Mouse (Mus musculus) liver, embryonic 12.5 days (tissue): Measurements from ENCODE around the gene Homer3. TPM values are rescaled to one million over a fixed set of nuclear protein-coding genes. Genes with fewer than 3 reads are reported as not detected.

Source experiments
- ATAC-seq: fragments of 200-750 bp; cut with Nextera tagmentation; 2 replicates; pipeline ENCODE4 v1.8.0; 2017; ENCODE audit warnings: moderate number of reproducible peaks, mild to moderate bottlenecking, moderate library complexity
- H3K27ac ChIP-seq: fragments of 300-500 bp; sonication (generic); 2 replicates; pipeline ENCODE4 v1.5.1; 2016; ENCODE audit warnings: mild to moderate bottlenecking
- H3K27me3 ChIP-seq: fragments of 300-500 bp; sonication (generic); replicated peaks from 2 replicates; pipeline ENCODE4 v1.6.1; 2016; ENCODE audit warnings: mild to moderate bottlenecking, moderate library complexity
- H3K36me3 ChIP-seq: fragments of 300-500 bp; sonication (generic); 2 replicates; pipeline ENCODE4 v1.6.1; 2016; ENCODE audit warnings: mild to moderate bottlenecking, moderate library complexity
- H3K4me1 ChIP-seq: fragments of 300-500 bp; sonication (generic); 2 replicates; pipeline ENCODE4 v1.6.1; 2016
- H3K4me2 ChIP-seq: fragments of 300-500 bp; sonication (generic); 2 replicates; pipeline ENCODE4 v1.6.1; 2016; ENCODE audit warnings: mild to moderate bottlenecking, moderate library complexity
- H3K4me3 ChIP-seq: fragments of 300-500 bp; sonication (generic); 2 replicates; pipeline ENCODE4 v1.5.1; 2016; ENCODE audit warnings: mild to moderate bottlenecking, moderate library complexity
- H3K9ac ChIP-seq: fragments of 300-500 bp; sonication (generic); 2 replicates; pipeline ENCODE4 v1.6.1; 2016; ENCODE audit warnings: mild to moderate bottlenecking, moderate library complexity
- H3K9me3 ChIP-seq: fragments of 300-500 bp; sonication (generic); replicated peaks from 2 replicates; pipeline ENCODE4 v1.6.1; 2016; ENCODE audit warnings: mild to moderate bottlenecking, moderate library complexity
- WGBS: fragments of 180-500 bp; shearing (Covaris S2); methylation state at CpG from one replicate; pipeline ENCODE4 v1.1.7; 2016; ENCODE audit not compliant: insufficient replicate concordance; 5-methylcytosine and 5-hydroxymethylcytosine counted together
- polyA plus RNA-seq: library from polyadenylated mRNA; unstranded; fragments of >200 nt; fragmentation: Nextera tagmentation; extraction: Ambion mirVana; gene quantifications from 2 replicates; pipeline ENCODE4 v1.2.1, GENCODE M21; 2016

The Homer3 gene
- polyA plus RNA-seq, 1 experiment from 2014 or later = 19.6 TPM

DNA sequence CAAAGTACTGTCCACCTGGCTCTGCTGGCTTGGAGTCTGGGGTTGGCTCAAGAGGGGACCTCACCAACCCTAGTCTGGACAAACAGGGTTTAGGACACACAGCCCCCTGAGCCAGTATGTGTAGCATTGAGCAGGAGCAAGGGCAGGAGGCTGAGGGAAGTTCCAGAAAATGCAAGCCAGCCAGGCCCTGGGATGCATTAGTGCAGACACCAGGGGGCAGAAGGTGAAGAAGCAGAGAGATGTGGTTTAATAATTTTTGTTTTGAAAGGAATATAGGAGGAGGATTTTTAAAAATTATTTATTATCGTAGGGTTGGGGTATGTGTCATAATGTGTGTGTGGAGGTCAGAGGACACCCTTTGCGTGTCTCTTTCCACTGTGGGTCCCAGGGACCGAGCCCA, 41.1 kb downstream of the Homer3 start:
- Histone ChIP-seq H3K9ac (no peak overlapping the region), H3K27me3 (peaks cover 15% of the 10 kb centered on the region), H3K4me1 (peaks cover 22% of the 10 kb centered on the region), H3K27ac (no peak overlapping the region), H3K4me3 (no peak overlapping the region), H3K9me3 (no peaks in the 10 kb centered on the region), H3K36me3 (no peaks in the 10 kb centered on the region), H3K4me2 (no peak overlapping the region)
- no peak for ATAC-seq
- WGBS = 78% methylated on average over 3 of the region's 3 CpGs

DNA sequence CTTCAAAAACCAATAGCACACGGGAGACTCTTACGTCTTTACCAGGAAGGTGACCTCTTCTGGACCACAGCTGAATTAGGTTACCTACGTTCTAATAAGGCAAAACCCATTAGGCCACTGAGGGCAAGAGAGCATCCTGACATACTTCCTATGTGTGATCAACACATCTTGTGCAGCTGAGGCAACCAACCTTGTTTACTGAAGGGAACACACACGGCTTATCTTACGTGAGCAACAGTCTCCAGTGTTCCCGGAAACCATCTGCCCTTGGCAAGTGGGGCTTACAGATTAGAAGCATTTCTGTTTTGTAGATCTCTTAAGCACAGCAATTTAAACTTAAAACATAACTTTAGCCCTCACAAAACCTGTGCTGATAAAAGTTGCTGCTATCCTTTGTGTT, 44.9 kb downstream of the Homer3 start:
- Histone ChIP-seq H3K4me1 (peaks cover 57% of the 10 kb centered on the region), H3K4me2 (peak overlapping the region; percentile 19), H3K9me3 (no peaks in the 10 kb centered on the region), H3K9ac (peak overlapping the region; percentile 40), H3K27me3 (peaks cover 23% of the 10 kb centered on the region), H3K36me3 (peaks cover 21% of the 10 kb centered on the region), H3K4me3 (no peak overlapping the region), H3K27ac (peak overlapping the region; percentile 92)
- WGBS = 60% methylated on average over 6 of the region's 6 CpGs
- ATAC-seq = peak; percentile 81

DNA sequence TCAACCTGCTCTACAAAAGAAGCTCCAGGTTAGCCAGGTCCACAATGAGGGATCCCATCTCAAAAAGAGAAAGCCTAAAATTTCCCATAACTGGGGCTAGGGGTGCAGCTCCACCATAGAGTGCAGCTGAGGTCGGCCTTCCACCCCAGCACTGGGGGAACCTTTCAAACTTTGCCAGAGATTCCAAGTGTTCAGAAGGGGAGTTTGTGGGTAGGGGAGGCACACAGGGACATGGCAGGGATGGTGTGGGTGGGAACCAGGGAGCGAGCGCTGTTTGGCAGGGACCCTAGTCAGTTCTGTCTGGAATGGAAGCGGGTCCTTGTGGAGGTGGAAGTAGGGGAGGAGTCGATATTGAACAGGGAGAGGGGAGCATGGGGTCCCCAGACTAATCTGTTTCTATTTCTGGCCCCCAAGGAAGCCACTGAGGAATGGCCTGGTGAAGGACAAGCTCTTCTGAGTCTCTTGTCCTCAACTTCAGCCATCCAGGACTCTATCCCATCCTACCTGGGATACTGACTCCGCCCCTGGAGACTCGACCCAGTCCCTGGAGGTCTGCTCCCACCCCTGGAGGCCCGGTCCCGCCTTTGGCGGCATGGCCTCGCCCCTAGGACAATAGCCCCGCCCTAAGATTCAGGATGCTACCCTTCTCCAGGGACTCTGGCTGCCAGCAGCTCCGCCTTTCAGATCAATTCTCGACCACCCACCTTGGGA, 46.7 kb downstream of the Homer3 start, which contains the start of gene Gdf1:
Gene Gdf1, plus strand, starts transcription at position 694 of the 711 bp plus-strand sequence.
- Histone ChIP-seq H3K27me3 (peaks cover 18% of the 10 kb centered on the region), H3K36me3 (peaks cover 39% of the 10 kb centered on the region), H3K9me3 (no peaks in the 10 kb centered on the region), H3K27ac (peak within 1 kb of the TSS; percentile 92), H3K4me3 (peak within 1 kb of the TSS; percentile 1; the same call in 1 of the 2 replicates), H3K4me2 (peak within 1 kb of the TSS; percentile 43), H3K9ac (no peak within 1 kb of the TSS; the same call in 1 of the 2 replicates), H3K4me1 (peaks cover 58% of the 10 kb centered on the region)
- no peak for ATAC-seq
- WGBS = 42% methylated on average over 14 of the region's 14 CpGs

DNA sequence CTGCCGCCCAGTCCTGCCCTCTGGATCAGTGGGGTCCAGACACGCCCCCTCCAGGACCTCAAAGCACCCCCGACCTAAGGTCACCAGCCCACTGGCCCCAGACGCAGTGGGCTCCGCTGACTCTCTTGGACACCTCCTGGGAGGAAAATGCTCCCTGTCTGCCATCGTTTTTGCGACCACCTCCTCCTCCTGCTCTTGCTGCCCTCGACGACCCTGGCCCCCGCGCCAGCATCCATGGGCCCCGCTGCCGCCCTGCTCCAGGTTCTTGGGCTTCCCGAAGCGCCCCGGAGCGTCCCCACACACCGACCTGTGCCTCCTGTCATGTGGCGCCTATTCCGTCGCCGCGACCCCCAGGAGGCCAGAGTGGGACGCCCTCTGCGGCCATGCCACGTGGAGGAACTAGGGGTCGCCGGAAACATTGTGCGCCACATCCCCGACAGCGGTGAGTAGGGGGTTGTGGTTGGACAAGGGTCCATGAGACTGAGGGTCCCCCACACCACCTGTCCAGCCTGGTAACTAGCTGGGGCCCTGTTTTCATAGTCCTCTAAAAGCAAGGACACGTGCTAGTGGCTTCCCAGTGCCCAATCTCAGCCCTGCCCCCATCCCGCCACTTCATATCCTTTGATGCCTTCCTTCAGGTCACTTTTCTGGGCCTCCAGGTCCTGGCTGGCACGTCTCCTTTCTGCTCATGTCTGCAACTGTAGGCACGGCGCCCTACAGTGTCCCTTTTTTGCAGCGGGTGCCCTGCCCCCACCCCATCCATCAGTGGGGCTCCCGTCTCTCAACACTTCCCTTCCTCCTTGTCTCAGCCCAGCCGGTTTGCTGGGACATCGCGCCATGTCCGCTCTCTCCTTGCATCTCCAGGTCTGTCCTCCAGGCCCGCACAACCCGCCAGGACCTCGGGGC, 47.5 kb downstream of the Homer3 start:
- Histone ChIP-seq H3K4me3 (peak overlapping the region; percentile 1; the same call in 1 of the 2 replicates), H3K36me3 (peaks cover 47% of the 10 kb centered on the region), H3K27me3 (peaks cover 18% of the 10 kb centered on the region), H3K4me1 (peaks cover 58% of the 10 kb centered on the region), H3K9ac (no peak overlapping the region; the same call in 1 of the 2 replicates), H3K27ac (no peak overlapping the region), H3K4me2 (peak overlapping the region; percentile 43), H3K9me3 (no peaks in the 10 kb centered on the region)
- peak; percentile 8; the same call in 1 of the 2 replicates for ATAC-seq
- 26% methylated on average over 45 of the region's 45 CpGs for WGBS

DNA sequence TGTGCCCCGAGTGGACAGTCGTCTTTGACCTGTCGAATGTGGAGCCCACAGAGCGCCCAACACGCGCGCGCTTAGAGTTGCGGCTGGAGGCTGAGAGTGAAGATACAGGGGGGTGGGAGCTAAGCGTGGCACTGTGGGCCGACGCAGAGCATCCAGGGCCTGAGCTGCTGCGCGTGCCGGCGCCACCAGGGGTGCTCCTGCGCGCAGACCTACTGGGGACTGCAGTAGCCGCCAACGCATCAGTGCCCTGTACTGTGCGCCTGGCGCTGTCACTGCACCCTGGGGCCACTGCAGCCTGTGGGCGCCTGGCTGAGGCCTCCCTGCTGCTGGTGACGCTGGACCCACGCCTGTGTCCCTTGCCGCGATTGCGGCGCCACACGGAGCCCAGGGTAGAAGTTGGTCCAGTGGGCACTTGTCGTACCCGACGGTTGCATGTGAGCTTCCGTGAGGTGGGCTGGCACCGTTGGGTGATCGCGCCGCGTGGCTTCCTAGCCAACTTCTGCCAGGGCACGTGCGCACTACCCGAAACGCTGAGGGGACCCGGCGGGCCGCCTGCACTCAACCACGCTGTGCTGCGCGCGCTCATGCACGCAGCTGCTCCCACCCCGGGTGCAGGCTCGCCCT, 48.2 kb downstream of the Homer3 start:
- 54% methylated on average over 53 of the region's 53 CpGs for WGBS
- H3K36me3 ChIP-seq = peaks cover 55% of the 10 kb centered on the region

DNA sequence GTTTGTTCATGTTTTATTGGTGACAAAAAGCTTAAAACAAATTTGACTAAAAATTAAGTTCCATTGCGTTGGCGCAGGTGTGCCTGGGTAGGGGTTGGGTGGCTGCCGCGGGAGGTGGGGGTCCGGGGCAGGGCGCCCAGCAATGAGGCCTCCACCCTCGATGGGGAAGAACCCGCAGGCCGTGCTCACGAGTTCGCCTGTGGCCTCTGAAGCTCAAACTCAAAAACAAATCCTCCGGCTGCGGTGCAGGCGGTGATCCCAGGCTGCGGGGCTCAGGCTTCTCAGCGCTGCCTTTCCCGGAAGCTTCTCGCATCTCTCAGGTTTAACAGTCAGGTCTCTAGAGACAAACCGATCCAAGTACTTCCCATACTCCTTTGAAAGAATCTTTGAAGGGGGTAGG, 48.9 kb downstream of the Homer3 start:
- Histone ChIP-seq H3K4me3 (0 out of 2 replicates have a peak overlapping the region, but pooled peaks have one; percentile 1), H3K36me3 (peaks cover 61% of the 10 kb centered on the region), H3K9me3 (no peaks in the 10 kb centered on the region), H3K27ac (no peak overlapping the region), H3K9ac (no peak overlapping the region), H3K4me1 (peaks cover 55% of the 10 kb centered on the region), H3K4me2 (no peak overlapping the region), H3K27me3 (peaks cover 18% of the 10 kb centered on the region)
- ATAC-seq = no peak
- WGBS = 90% methylated on average over 19 of the region's 19 CpGs

More for the DNA sequence above, 48.2 kb downstream of the Homer3 start:
- ATAC-seq = peak; percentile 48
- H3K4me1 ChIP-seq = peaks cover 55% of the 10 kb centered on the region
- H3K27ac ChIP-seq = no peak overlapping the region
- peak overlapping the region; percentile 1; the same call in 1 of the 2 replicates for H3K4me3 ChIP-seq
- no peak overlapping the region for H3K9ac ChIP-seq
- H3K4me2 ChIP-seq = peak overlapping the region; percentile 43
- H3K27me3 ChIP-seq = peaks cover 18% of the 10 kb centered on the region
- H3K9me3 ChIP-seq = no peaks in the 10 kb centered on the region

DNA sequence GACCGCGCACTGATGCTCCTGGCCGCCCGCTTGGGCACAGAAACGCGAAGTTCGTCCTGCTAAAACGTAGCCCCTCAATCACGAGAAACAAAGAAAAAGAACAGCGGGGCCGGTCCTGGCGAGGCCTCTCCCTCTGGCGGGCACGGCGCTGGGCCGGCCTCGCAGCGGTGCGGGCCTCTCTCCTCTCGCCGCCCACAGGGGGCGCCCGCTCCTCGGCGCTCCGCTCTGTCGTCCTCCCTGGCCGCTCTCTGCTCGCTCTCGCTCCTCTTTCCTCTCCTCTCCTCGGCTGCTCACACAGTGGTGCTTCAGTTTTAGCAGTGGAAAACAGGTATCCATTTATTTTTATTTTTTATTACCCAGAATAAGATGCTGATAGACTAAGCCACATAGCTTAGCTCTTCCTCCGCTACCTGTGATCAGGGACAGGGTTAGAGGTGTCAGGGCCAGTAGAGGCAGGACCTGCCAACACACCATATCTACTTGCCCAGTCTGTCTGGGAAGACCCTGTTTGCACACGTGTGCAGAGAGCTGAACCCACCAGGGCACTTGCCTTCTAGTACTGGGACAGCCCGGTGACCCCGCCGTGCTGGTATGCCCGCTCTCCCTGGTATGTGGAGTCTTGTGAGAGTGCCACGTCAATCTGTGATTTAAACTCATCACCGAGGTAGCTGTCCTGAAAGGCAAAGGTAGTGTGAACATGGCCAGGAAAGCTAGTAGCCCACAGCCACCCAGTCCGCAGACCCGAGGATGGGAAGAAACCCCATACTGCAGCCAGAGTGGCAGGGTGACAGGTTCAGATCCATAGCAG, 49.6 kb downstream of the Homer3 start:
- Histone ChIP-seq H3K27ac (no peak overlapping the region), H3K4me2 (no peak overlapping the region), H3K4me3 (no peak overlapping the region), H3K9me3 (no peaks in the 10 kb centered on the region), H3K4me1 (peaks cover 51% of the 10 kb centered on the region), H3K36me3 (peaks cover 69% of the 10 kb centered on the region), H3K27me3 (peaks cover 18% of the 10 kb centered on the region), H3K9ac (no peak overlapping the region)
- WGBS = 53% methylated on average over 41 of the region's 41 CpGs
- ATAC-seq = peak; percentile 28; the same call in 1 of the 2 replicates

DNA sequence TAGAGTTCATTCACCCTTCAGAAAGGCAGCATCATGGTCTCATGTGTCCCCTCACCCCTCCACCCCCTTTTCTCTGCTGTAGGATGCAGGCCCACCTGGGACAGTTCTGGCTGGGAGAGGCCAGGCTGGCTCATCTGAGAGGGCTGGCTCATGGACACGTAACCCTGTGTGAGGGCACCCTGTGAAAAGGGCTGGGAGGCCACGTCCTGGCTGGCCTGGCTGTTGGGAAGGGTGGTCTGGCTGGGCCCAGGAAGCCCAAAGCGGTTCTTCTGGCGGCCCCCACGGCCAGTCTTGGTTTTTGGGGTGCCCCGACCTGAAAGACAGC, 50.2 kb downstream of the Homer3 start:
- no peak overlapping the region for H3K27ac ChIP-seq
- ATAC-seq = no peak
- WGBS = 90% methylated on average over 6 of the region's 6 CpGs
- no peak overlapping the region for H3K4me2 ChIP-seq
- H3K4me3 ChIP-seq = no peak overlapping the region
- H3K9ac ChIP-seq = no peak overlapping the region
- no peaks in the 10 kb centered on the region for H3K9me3 ChIP-seq
- H3K36me3 ChIP-seq = peaks cover 74% of the 10 kb centered on the region
- H3K27me3 ChIP-seq = peaks cover 18% of the 10 kb centered on the region
- H3K4me1 ChIP-seq = peaks cover 46% of the 10 kb centered on the region

DNA sequence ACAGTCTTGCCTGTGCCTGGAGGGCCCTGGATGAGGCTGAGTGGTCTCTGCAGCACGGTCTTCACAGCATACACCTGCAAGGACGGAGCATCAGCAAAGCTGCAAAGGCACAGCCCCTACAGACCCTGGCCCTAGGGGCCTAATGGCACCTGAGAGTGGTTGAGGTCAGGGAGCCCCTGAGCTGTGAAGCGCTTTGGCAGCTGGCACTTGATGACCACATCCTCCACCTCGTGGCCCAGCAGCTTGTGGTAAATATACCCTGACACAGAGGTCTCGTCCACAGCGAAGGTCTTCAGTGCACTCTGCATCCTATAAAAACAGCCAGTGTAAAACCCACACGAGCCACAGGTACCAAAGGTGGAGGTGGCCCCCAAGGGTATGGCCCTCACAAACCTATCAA, 56.3 kb downstream of the Homer3 start:
- Histone ChIP-seq H3K9me3 (no peaks in the 10 kb centered on the region), H3K27ac (no peak overlapping the region), H3K4me2 (no peak overlapping the region), H3K27me3 (no peaks in the 10 kb centered on the region), H3K9ac (no peak overlapping the region), H3K4me3 (no peak overlapping the region), H3K4me1 (no peaks in the 10 kb centered on the region), H3K36me3 (peaks cover 100% of the 10 kb centered on the region)
- no peak for ATAC-seq
- 88% methylated on average over 7 of the region's 7 CpGs for WGBS

DNA sequence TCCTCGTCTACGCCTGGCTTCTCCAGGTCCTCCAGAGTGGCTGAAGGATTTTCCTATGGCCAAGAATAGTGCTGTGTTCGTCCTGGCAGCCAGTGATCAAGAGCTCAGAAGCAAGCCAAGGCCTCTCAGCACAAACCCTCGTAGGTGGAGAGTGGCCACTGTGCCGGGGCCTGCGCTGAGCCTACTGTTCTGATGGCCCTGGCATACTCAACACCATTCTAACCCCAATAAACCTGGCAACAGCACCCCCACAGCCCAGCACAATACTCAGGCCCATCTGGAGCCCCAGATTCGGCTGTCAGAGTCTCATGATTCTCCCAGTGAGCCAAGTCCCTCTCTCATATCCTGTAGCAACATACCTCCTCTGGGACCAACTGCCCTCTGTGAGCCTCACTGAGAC, 58.0 kb downstream of the Homer3 start:
- H3K27me3 ChIP-seq = no peaks in the 10 kb centered on the region
- no peak for ATAC-seq
- no peak overlapping the region for H3K4me2 ChIP-seq
- 88% methylated on average over 7 of the region's 7 CpGs for WGBS
- peaks cover 93% of the 10 kb centered on the region for H3K36me3 ChIP-seq
- no peak overlapping the region; the same call in 1 of the 2 replicates for H3K27ac ChIP-seq
- no peak overlapping the region for H3K9ac ChIP-seq
- peaks cover 15% of the 10 kb centered on the region for H3K4me1 ChIP-seq
- no peak overlapping the region for H3K4me3 ChIP-seq
- no peaks in the 10 kb centered on the region for H3K9me3 ChIP-seq

DNA sequence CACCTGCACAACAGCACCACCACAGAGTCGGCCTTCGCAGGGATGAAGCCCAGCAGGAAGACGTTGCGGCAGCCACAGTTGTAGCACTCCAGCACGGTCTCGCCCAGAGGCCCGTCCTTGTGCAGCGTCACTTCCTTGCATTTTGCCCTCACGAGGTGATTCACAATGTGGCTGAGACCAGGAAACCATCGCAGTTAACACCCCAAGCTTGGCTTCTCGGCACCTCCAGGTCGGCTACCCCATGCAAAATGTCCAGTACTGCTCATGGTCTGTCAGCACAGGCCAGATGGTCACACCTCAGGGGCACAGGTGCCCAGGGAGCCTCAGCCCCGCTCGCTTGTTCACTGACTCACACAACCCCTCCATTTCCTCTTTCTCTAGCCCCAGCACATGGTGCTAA, 59.4 kb downstream of the Homer3 start:
- no peaks in the 10 kb centered on the region for H3K9me3 ChIP-seq
- no peak overlapping the region for H3K9ac ChIP-seq
- no peak overlapping the region for H3K4me2 ChIP-seq
- H3K27me3 ChIP-seq = no peaks in the 10 kb centered on the region
- H3K4me1 ChIP-seq = peaks cover 28% of the 10 kb centered on the region
- peaks cover 93% of the 10 kb centered on the region for H3K36me3 ChIP-seq
- 85% methylated on average over 14 of the region's 14 CpGs for WGBS
- H3K4me3 ChIP-seq = no peak overlapping the region
- ATAC-seq = no peak
- no peak overlapping the region for H3K27ac ChIP-seq
